Mouse (Mus musculus) ES-Bruce4 (cell line): Measurements from ENCODE around the gene Arf3.

Experiments used
- CTCF ChIP-seq: IDR thresholded peaks from one replicate; pipeline ENCODE4 v1.8.1; 2011; ENCODE audit warnings: low read depth, low read length
- POLR2A ChIP-seq: IDR thresholded peaks from one replicate; pipeline ENCODE4 v1.8.1; 2011; ENCODE audit warnings: low read length; ENCODE audit not compliant: insufficient read depth

GRCm38 (mm10) chr15:98717301-98717700, 45.7 kb downstream of the Arf3 start:
- TF ChIP-seq CTCF = no peak
- no peak for TF ChIP-seq POLR2A
